ENCODE assay signal across 11 mouse cellular contexts in genomic region chr1:150779902-150780301, GRCm38 (mm10).
DNase-seq lines count a peak whose midpoint lies in the region; ATAC-seq and TF ChIP-seq lines count a peak whose summit lies in the region.
"Had no signal": no experiment of that assay in that cellular context is flagged by ENCODE, and none has a peak within 500 bp of the region (broad histone marks: within the 10 kb centered on the region; RNA-seq: fewer than 3 reads in every experiment).

No protein-coding gene starts in this region.

- H3K36me3 ChIP-seq in stomach, postnatal 0 days (ENCODE audit: control insufficient read depth, insufficient read depth, low read length): no peaks in the 10 kb centered on the region
- H3K36me3 ChIP-seq: hindbrain, embryonic 12.5 days had no signal

- peak; percentile 67 for TF ChIP-seq CTCF in stomach, postnatal 0 days (IDR thresholded peaks at IDR 0.05; ENCODE audit: low read depth)

- 43% methylated on average over 2 of the region's 2 CpGs for WGBS in stomach, postnatal 0 days

- H3K9ac ChIP-seq in stomach, postnatal 0 days (ENCODE audit: low read length): no peak overlapping the region
- H3K9ac ChIP-seq: hindbrain, embryonic 12.5 days; limb, embryonic 12.5 days had no signal

- H3K27me3 ChIP-seq in stomach, postnatal 0 days (ENCODE audit: control insufficient read depth, insufficient read depth, low read length): no peaks in the 10 kb centered on the region
- H3K27me3 ChIP-seq: hindbrain, embryonic 12.5 days; limb, embryonic 12.5 days had no signal

- no peaks in the 10 kb centered on the region for H3K9me3 ChIP-seq in stomach, postnatal 0 days (ENCODE audit: control insufficient read depth, low read length)
- H3K9me3 ChIP-seq: hindbrain, embryonic 12.5 days; limb, embryonic 12.5 days had no signal

- H3K4me2 ChIP-seq in stomach, postnatal 0 days (replicated peaks; ENCODE audit: low read depth): no peak overlapping the region
- H3K4me2 ChIP-seq: hindbrain, embryonic 12.5 days; limb, embryonic 12.5 days had no signal

- DNase-seq in CD4-positive, CD25-positive, alpha-beta regulatory T cell, adult 2 months (ENCODE audit: low read depth, low spot score): peak; percentile 12
- DNase-seq in kidney, adult 9 months: peak; percentile 4
- no peak for DNase-seq in kidney, adult 11 months
- DNase-seq in thymus, postnatal 0 days (ENCODE audit: low spot score): peak; percentile 4
- DNase-seq in thymus, postnatal 4 days: no peak
- DNase-seq in stomach, postnatal 0 days (ENCODE audit: low spot score): no peak

- TF ChIP-seq EP300 in stomach, postnatal 0 days (optimal IDR thresholded peaks at IDR 0.05): no peak

- no peaks in the 10 kb centered on the region for H3K4me1 ChIP-seq in stomach, postnatal 0 days (replicated peaks; ENCODE audit: control insufficient read depth, insufficient read depth)

- no peak overlapping the region for H3K4me3 ChIP-seq in stomach, postnatal 0 days (ENCODE audit: low read depth, low read length)
- H3K4me3 ChIP-seq: erythroblast, embryonic 14.5 days; hindbrain, embryonic 12.5 days; limb, embryonic 12.5 days had no signal

- no peak overlapping the region for H3K27ac ChIP-seq in stomach, postnatal 0 days (replicated peaks)
- H3K27ac ChIP-seq: hindbrain, embryonic 12.5 days; limb, embryonic 12.5 days had no signal

- no peak for ATAC-seq in CD4-positive, CD25-positive, alpha-beta regulatory T cell, adult 4 months
- ATAC-seq in stomach, postnatal 0 days (ENCODE audit: low FRiP score, low TSS enrichment): no peak
- ATAC-seq in erythroid progenitor cell, adult 5-6 weeks (replicated peaks; ENCODE audit: low FRiP score, poor library complexity, severe bottlenecking): no peak

Comparison
In these comparisons a context has a peak if more than half of its experiments do, and no peak if none do; other contexts are left out.
1. DNase-seq: peak in CD4-positive, CD25-positive, alpha-beta regulatory T cell, adult 2 months (single experiment), kidney, adult 9 months (single experiment) and thymus, postnatal 0 days (single experiment); none in kidney, adult 11 months (single experiment), thymus, postnatal 4 days (single experiment) and stomach, postnatal 0 days (single experiment).